13 mouse cellular contexts compared by ENCODE assay signal in genomic region chr1:155517060-155517459, GRCm38 (mm10). TPM values are rescaled to one million over a fixed set of nuclear protein-coding genes. Genes with fewer than 3 reads are reported as not detected.
DNase-seq lines count a peak whose midpoint lies in the region; ATAC-seq lines count a peak whose summit lies in the region.
"Had no signal": no experiment of that assay in that cellular context is flagged by ENCODE, and none has a peak within 500 bp of the region (broad histone marks: within the 10 kb centered on the region; RNA-seq: fewer than 3 reads in every experiment).

No protein-coding gene starts in this region.

- no peak overlapping the region for H3K9ac ChIP-seq in hindbrain, embryonic 14.5 days
- no peak overlapping the region for H3K9ac ChIP-seq in hindbrain, embryonic 12.5 days
- H3K9ac ChIP-seq in neural tube, embryonic 13.5 days: no peak overlapping the region
- no peak overlapping the region for H3K9ac ChIP-seq in forebrain, embryonic 16.5 days (replicated peaks; ENCODE audit: low read depth, low read length)
- H3K9ac ChIP-seq: embryonic facial prominence, embryonic 13.5 days; liver, embryonic 14.5 days; lung, embryonic 15.5 days had no signal

- H3K36me3 ChIP-seq in hindbrain, embryonic 14.5 days (replicated peaks; ENCODE audit: control insufficient read depth, insufficient read depth): no peaks in the 10 kb centered on the region
- H3K36me3 ChIP-seq in hindbrain, embryonic 12.5 days: no peaks in the 10 kb centered on the region
- H3K36me3 ChIP-seq in neural tube, embryonic 13.5 days: no peaks in the 10 kb centered on the region
- H3K36me3 ChIP-seq in forebrain, embryonic 16.5 days (ENCODE audit: control insufficient read depth, insufficient read depth): no peaks in the 10 kb centered on the region
- H3K36me3 ChIP-seq: embryonic facial prominence, embryonic 13.5 days; G1E; lung, embryonic 15.5 days had no signal

- WGBS in hindbrain, embryonic 14.5 days: 28% methylated on average over 5 of the region's 5 CpGs
- 42% methylated on average over 5 of the region's 5 CpGs for WGBS in hindbrain, embryonic 12.5 days
- 39% methylated on average over 5 of the region's 5 CpGs for WGBS in neural tube, embryonic 13.5 days
- WGBS in forebrain, embryonic 16.5 days: 9% methylated on average over 5 of the region's 5 CpGs

- H3K9me3 ChIP-seq in hindbrain, embryonic 14.5 days (ENCODE audit: control insufficient read depth, low read length): peaks cover 12% of the 10 kb centered on the region
- 0 out of 2 replicates have a peak, but pooled peaks cover 4% of the 10 kb centered on the region for H3K9me3 ChIP-seq in hindbrain, embryonic 12.5 days (replicated peaks)
- H3K9me3 ChIP-seq in neural tube, embryonic 13.5 days: peaks cover 13% of the 10 kb centered on the region; the same call in 1 of the 2 replicates
- peaks cover 4% of the 10 kb centered on the region for H3K9me3 ChIP-seq in forebrain, embryonic 16.5 days (ENCODE audit: control insufficient read depth, low read length)
- H3K9me3 ChIP-seq: G1E; lung, embryonic 15.5 days had no signal

- H3K4me3 ChIP-seq in hindbrain, embryonic 14.5 days (replicated peaks; ENCODE audit: low read length): no peak overlapping the region
- H3K4me3 ChIP-seq in hindbrain, embryonic 12.5 days: no peak overlapping the region
- H3K4me3 ChIP-seq in neural tube, embryonic 13.5 days: no peak overlapping the region
- no peak overlapping the region for H3K4me3 ChIP-seq in forebrain, embryonic 16.5 days (replicated peaks; ENCODE audit: low read length)
- H3K4me3 ChIP-seq: embryonic facial prominence, embryonic 13.5 days; lung, embryonic 15.5 days had no signal

- no peak for DNase-seq in hindbrain, embryonic 14.5 days (ENCODE audit: low spot score)
- DNase-seq in neural tube, embryonic 10.5 days (ENCODE audit: extremely low spot score, low spot score): no peak
- DNase-seq in frontal cortex, postnatal 25 days (ENCODE audit: low spot score in 2 of 2): no peak
- DNase-seq in cerebellum, adult 9-11 months: no peak
- no peak for DNase-seq in thymus, postnatal 36 days

- H3K4me1 ChIP-seq in hindbrain, embryonic 14.5 days (replicated peaks; ENCODE audit: control insufficient read depth, insufficient read depth, low read length): no peaks in the 10 kb centered on the region
- H3K4me1 ChIP-seq in hindbrain, embryonic 12.5 days: no peaks in the 10 kb centered on the region
- H3K4me1 ChIP-seq in neural tube, embryonic 13.5 days (replicated peaks): no peaks in the 10 kb centered on the region
- H3K4me1 ChIP-seq in forebrain, embryonic 16.5 days (replicated peaks; ENCODE audit: control insufficient read depth, insufficient read depth, low read length): peaks cover 9% of the 10 kb centered on the region; the same call in 1 of the 2 replicates
- H3K4me1 ChIP-seq: embryonic facial prominence, embryonic 13.5 days; lung, embryonic 15.5 days had no signal

- peak overlapping the region; percentile 64; the same call in 1 of the 2 replicates for H3K27ac ChIP-seq in hindbrain, embryonic 14.5 days
- no peak overlapping the region for H3K27ac ChIP-seq in hindbrain, embryonic 12.5 days
- peak overlapping the region; percentile 56 for H3K27ac ChIP-seq in neural tube, embryonic 13.5 days (replicated peaks)
- peak overlapping the region; percentile 69; the same call in 1 of the 2 replicates for H3K27ac ChIP-seq in forebrain, embryonic 16.5 days (ENCODE audit: low read length)
- H3K27ac ChIP-seq: embryonic facial prominence, embryonic 13.5 days; liver, embryonic 14.5 days; lung, embryonic 15.5 days had no signal

- no peak overlapping the region for H3K4me2 ChIP-seq in hindbrain, embryonic 14.5 days (replicated peaks)
- H3K4me2 ChIP-seq in hindbrain, embryonic 12.5 days (replicated peaks): no peak overlapping the region
- H3K4me2 ChIP-seq in neural tube, embryonic 13.5 days: no peak overlapping the region
- no peak overlapping the region; the same call in 1 of the 2 replicates for H3K4me2 ChIP-seq in forebrain, embryonic 16.5 days (ENCODE audit: low read length)
- H3K4me2 ChIP-seq: embryonic facial prominence, embryonic 13.5 days; lung, embryonic 15.5 days had no signal

- H3K27me3 ChIP-seq in hindbrain, embryonic 14.5 days (ENCODE audit: control insufficient read depth, insufficient read depth, low read length): no peaks in the 10 kb centered on the region
- no peaks in the 10 kb centered on the region for H3K27me3 ChIP-seq in hindbrain, embryonic 12.5 days
- no peaks in the 10 kb centered on the region for H3K27me3 ChIP-seq in neural tube, embryonic 13.5 days
- H3K27me3 ChIP-seq in forebrain, embryonic 16.5 days (replicated peaks; ENCODE audit: control insufficient read depth, insufficient read depth, low read length): no peaks in the 10 kb centered on the region
- H3K27me3 ChIP-seq: embryonic facial prominence, embryonic 13.5 days; lung, embryonic 15.5 days had no signal

- ATAC-seq in hindbrain, embryonic 14.5 days (ENCODE audit: low FRiP score): no peak
- ATAC-seq in hindbrain, embryonic 12.5 days (ENCODE audit: low FRiP score): no peak
- ATAC-seq in neural tube, embryonic 13.5 days (ENCODE audit: low read depth): no peak
- ATAC-seq in forebrain, embryonic 16.5 days: no peak
- ATAC-seq: intestine, postnatal 0 days had no signal

RNA-seq across cellular contexts. Expression of gene Acbd6, which starts 40.9 kb away (rescaled TPM):
- 99.5 and 103 TPM in 2 replicates for polyA plus RNA-seq in hindbrain, embryonic 14.5 days (2014; fragmentation: Nextera tagmentation; extraction: Ambion mirVana)
- polyA plus RNA-seq in hindbrain, embryonic 12.5 days (2016; fragmentation: Nextera tagmentation; extraction: Ambion mirVana): 91.1 and 91.9 TPM in 2 replicates
- polyA plus RNA-seq in neural tube, embryonic 13.5 days (2015; fragmentation: Nextera tagmentation; extraction: Ambion mirVana): 79.6 and 90.6 TPM in 2 replicates
- 84.4 and 87.4 TPM in 2 replicates for polyA plus RNA-seq in forebrain, embryonic 16.5 days (2015; fragmentation: Nextera tagmentation; extraction: Ambion mirVana)
